Mouse (Mus musculus) hindbrain, postnatal 0 days (tissue): ENCODE data around the gene Gm13420. TPM values are rescaled to one million over a fixed set of nuclear protein-coding genes. Genes with fewer than 3 reads are reported as not detected.
A peak's percentile ranks its signal among the peaks of the same experiment; 100 is the strongest.

ENCODE experiments used
- ATAC-seq: fragments of 200-750 bp; cut with Nextera tagmentation; 2 replicates; pipeline ENCODE4 v1.8.0; 2017; ENCODE audit warnings: mild to moderate bottlenecking, moderate TSS enrichment, moderate library complexity
- DNase-seq: peaks from one replicate; pipeline ENCODE4 v3.0.0-alpha.2; 2015; ENCODE audit warnings: low spot score
- H3K27ac ChIP-seq: fragments of 300-500 bp; sonication (generic); 2 replicates; pipeline ENCODE4 v1.5.1; 2014; ENCODE audit warnings: mild to moderate bottlenecking
- H3K27me3 ChIP-seq: fragments of 300-500 bp; sonication (generic); 2 replicates; pipeline ENCODE4 v1.6.1; 2014; ENCODE audit warnings: low read length, mixed read lengths; ENCODE audit not compliant: insufficient read depth
- H3K36me3 ChIP-seq: fragments of 300-500 bp; sonication (generic); 2 replicates; pipeline ENCODE4 v1.6.1; 2014; ENCODE audit warnings: low read length, mixed read lengths; ENCODE audit not compliant: insufficient read depth
- H3K4me1 ChIP-seq: fragments of 300-500 bp; sonication (generic); 2 replicates; pipeline ENCODE4 v1.6.1; 2014; ENCODE audit warnings: antibody characterized with exemption, low read length, mixed read lengths; ENCODE audit not compliant: insufficient read depth
- H3K4me2 ChIP-seq: fragments of 300-500 bp; sonication (generic); 2 replicates; pipeline ENCODE4 v1.6.1; 2014; ENCODE audit warnings: low read depth, mild to moderate bottlenecking, low read length, moderate library complexity, mixed read lengths
- H3K4me3 ChIP-seq: fragments of 300-500 bp; sonication (generic); 2 replicates; pipeline ENCODE4 v1.5.1; 2014; ENCODE audit warnings: low read length
- H3K9ac ChIP-seq: fragments of 300-500 bp; sonication (generic); replicated peaks from 2 replicates; pipeline ENCODE4 v1.6.1; 2014; ENCODE audit warnings: mild to moderate bottlenecking, low read length, moderate library complexity, mixed read lengths
- H3K9me3 ChIP-seq: fragments of 300-500 bp; sonication (generic); 2 replicates; pipeline ENCODE4 v1.6.1; 2016; ENCODE audit warnings: low read length, mixed read lengths
- CTCF ChIP-seq: IDR thresholded peaks from 2 replicates; pipeline ENCODE4 v1.5.1; 2016; ENCODE audit warnings: antibody characterized with exemption, control low read depth, low read depth
- WGBS: fragments of 180-500 bp; shearing (Covaris S2); extraction: QIAGEN DNeasy Blood & Tissue Kit; methylation state at CpG from one replicate; pipeline ENCODE4 v1.1.7; 2014; 5-methylcytosine and 5-hydroxymethylcytosine counted together
- polyA plus RNA-seq: library from polyadenylated mRNA; unstranded; fragments of >200 nt; fragmentation: Nextera tagmentation; extraction: Ambion mirVana; gene quantifications from 2 replicates; pipeline ENCODE4 v1.2.1, GENCODE M21; 2015
- total RNA-seq: library from RNA; depleted of rRNA; stranded (reverse); fragments of >200 nt; gene quantifications from 2 replicates; pipeline ENCODE4 v1.2.3, GENCODE M21; 2014; rRNA removed

Gm13420 gene
- total and polyA plus RNA-seq, 2 experiments from 2014 or later = 0.56 to 2.6 TPM

DNA sequence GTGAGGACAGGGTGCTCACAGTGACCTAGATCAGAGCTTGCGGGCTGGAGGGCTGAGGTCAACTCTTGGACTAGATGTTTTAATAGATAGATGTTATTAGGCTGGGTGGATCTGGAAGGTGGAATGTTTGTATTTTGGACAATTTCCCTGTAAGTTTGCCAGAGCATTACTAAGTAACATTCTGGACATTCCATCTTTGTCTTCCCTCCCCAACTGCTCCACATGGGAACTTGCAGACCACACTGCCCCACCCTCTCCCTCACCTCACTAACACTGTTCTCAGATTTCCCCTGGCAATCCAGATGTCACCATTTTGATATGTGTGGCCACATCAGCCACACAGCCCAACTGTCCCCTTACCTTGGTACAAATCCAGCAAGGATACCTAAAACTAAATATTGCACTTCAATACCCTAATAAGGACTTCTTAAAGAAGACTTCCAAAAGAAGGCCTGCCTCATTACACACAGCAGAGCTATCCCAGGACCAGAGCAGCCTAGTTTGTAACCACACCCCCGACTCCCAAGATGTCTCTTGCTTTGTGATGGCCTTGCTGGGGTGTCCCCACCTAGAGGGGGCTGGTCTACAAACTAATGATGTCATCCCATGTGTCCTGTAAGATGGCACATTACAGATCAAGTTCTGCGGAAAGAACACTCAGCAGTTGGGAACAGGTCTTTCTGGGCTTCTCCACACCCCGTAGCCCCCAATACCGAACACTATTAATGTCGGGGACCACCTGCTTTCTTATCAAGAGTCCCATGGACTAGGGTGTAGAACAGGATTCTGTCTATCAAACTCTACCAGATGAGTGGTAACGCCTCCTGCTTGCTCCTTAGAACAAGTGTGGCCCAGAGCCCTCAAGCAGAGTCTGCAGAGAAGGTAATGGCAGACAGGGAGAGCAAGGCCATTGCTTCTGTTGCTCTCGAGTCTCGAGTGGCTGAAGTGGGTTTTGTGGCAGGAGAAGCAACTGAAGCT, 48.1 kb downstream of the Gm13420 start:
- WGBS = 96% methylated on average over 9 of the region's 9 CpGs
- no peak for TF ChIP-seq CTCF

DNA sequence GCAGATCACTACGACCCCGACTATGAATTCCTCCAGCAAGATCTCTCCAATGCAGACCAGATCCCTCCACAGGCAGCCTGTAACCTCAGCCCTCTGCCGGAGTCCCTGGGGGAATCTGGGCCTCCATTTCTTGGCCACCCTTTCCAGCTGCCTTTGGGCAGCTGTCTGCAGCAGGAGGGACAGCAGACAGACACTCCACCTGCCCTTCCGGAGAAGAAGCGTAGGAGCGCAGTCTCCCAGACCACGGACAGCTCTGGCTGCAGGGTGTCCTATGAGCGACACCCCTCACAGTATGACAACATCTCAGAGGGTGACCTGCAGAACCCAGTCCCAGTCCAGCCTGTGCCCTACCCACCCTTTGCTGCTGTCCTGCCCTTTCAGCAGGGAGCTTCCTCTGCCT, 49.3 kb downstream of the Gm13420 start:
- H3K4me3 ChIP-seq = no peak overlapping the region
- H3K27ac ChIP-seq = no peak overlapping the region
- DNase-seq = no peak
- H3K4me2 ChIP-seq = no peak overlapping the region
- H3K36me3 ChIP-seq = peaks cover 65% of the 10 kb centered on the region
- no peak overlapping the region for H3K9ac ChIP-seq
- ATAC-seq = no peak
- WGBS = 96% methylated on average over 8 of the region's 8 CpGs
- no peak for TF ChIP-seq CTCF
- H3K4me1 ChIP-seq = no peaks in the 10 kb centered on the region
- no peaks in the 10 kb centered on the region for H3K9me3 ChIP-seq
- no peaks in the 10 kb centered on the region for H3K27me3 ChIP-seq

More for the DNA sequence above, 48.1 kb downstream of the Gm13420 start:
- Histone ChIP-seq H3K36me3 (peaks cover 64% of the 10 kb centered on the region), H3K9me3 (no peaks in the 10 kb centered on the region), H3K4me3 (no peak overlapping the region), H3K27ac (no peak overlapping the region), H3K9ac (no peak overlapping the region), H3K27me3 (no peaks in the 10 kb centered on the region), H3K4me1 (no peaks in the 10 kb centered on the region), H3K4me2 (no peak overlapping the region)
- no peak for ATAC-seq
- DNase-seq = no peak

DNA sequence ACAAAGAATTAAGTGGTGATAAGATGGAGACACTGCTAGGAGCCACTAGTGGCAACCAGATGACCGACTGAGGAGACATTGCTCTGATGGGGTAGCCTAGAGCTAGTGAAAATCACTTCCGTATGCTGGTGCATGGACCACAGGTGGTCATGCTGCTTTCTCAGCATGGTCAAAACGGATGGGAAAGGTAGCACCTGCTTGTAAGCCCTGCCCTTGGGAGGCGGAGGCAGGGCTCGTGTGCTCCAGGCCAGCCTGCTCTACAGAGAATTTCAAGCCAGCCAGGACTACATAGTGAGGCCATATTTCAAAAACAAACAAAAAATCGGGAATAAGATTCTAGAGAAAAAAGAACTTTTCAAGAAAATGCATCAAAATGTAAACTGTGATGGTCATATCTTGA, 50.1 kb downstream of the Gm13420 start:
- no peak for TF ChIP-seq CTCF
- no peak overlapping the region for H3K27ac ChIP-seq
- no peaks in the 10 kb centered on the region for H3K4me1 ChIP-seq
- H3K4me2 ChIP-seq = no peak overlapping the region
- no peak overlapping the region for H3K9ac ChIP-seq
- peaks cover 57% of the 10 kb centered on the region for H3K36me3 ChIP-seq
- no peak for ATAC-seq
- no peaks in the 10 kb centered on the region for H3K9me3 ChIP-seq
- WGBS = 81% methylated on average over 6 of the region's 6 CpGs
- H3K27me3 ChIP-seq = no peaks in the 10 kb centered on the region
- DNase-seq = no peak
- no peak overlapping the region for H3K4me3 ChIP-seq

DNA sequence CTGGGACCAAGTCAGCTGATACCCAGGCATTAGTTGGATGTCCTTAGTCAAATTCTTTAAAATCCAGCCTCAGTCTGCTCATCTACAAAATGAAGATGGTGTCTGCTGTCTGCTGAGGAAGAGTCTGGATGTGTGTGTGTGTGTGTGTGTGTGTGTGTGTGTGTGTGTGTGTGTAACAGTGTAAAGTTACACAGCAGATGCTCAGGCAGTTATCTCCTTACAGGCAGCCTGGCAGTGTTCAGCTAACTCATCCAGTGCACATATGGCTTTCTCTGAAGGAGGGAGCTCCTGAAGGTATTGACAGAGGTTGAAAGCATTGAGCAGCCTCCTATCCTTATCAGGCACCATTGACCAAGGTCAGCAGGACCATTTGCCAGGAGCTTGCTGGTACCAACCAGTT, 50.6 kb downstream of the Gm13420 start:
- Histone ChIP-seq H3K9me3 (no peaks in the 10 kb centered on the region), H3K4me2 (no peak overlapping the region), H3K36me3 (peaks cover 52% of the 10 kb centered on the region), H3K4me1 (no peaks in the 10 kb centered on the region), H3K27me3 (no peaks in the 10 kb centered on the region), H3K9ac (no peak overlapping the region), H3K27ac (no peak overlapping the region), H3K4me3 (no peak overlapping the region)
- ATAC-seq (no peak), DNase-seq (no peak)
- no peak for TF ChIP-seq CTCF

DNA sequence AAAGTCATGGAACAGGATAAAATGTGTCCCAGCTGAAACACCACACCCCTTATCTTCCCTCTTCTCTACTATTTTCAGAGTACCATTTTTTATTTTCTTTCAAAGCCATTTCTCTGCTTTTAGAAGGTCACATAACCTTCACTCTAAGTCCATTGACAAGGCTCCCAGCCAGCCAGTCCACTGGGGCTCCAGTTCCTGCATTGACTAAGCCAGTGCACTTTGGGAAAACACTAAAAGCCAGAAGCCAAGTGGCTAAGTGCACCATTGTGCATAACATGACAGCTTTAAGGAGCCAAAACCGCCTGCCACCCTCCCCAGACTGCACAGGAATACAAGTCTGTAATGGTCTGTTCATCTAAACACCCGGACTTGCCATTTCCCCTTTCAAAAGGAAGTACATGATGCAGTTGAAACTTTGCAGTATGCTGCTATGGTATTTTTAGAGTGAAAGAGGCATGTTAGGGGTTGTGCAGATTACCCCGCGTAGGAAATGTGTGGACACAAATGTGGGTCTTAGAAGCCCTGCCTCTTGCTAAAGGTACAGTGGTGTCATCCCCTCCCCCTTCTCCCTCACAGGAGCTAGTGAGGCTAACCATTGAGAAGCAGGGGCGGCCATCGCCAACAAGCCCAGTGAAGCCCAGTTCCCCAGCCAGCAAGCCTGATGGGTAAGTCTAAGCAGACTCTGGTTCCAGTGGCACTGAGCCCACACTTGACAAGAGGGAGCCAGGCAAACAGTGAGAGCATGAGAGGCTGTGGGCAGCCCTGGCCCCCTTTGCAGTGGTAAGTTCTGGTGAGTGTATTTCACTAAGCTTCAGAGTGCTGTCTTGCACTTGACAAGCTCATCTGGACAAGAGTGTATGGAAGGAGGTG, 52.8 kb downstream of the Gm13420 start:
- Histone ChIP-seq H3K4me3 (no peak overlapping the region), H3K4me2 (no peak overlapping the region), H3K4me1 (no peaks in the 10 kb centered on the region), H3K9me3 (no peaks in the 10 kb centered on the region), H3K27ac (peak overlapping the region; percentile 3; the same call in 1 of the 2 replicates), H3K9ac (no peak overlapping the region), H3K36me3 (peaks cover 40% of the 10 kb centered on the region), H3K27me3 (no peaks in the 10 kb centered on the region)
- WGBS = 86% methylated on average over 6 of the region's 6 CpGs
- DNase-seq (peak; percentile 43), ATAC-seq (no peak)
- no peak for TF ChIP-seq CTCF

DNA sequence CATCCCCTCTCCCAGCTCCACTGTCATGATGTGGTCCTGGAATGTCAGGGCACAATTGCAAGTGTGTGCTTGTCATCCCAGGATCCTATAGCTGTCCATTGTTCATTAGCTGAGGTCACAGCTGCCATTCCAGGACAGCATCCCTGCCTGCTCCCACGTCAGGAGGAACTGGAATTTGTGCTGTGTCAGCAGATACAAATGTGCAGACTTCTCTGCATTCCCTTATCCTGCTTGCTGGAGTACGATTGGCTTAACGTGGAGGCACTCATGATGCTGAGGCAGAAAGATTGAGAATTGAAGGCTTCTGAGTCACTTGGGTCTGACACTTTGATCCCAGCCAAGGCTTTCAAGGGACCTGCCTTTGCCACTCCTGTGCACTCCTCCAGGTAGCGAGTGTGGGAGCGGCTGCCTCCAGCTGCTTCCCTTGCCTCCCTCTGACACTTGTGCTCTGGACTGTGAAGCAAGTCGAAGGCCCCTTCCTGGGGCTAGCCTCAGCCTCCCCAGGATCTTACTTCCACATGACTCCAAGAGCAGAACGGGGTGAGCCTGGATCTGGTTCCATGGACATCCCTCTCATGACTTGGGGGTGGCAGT, 55.2 kb downstream of the Gm13420 start:
- H3K4me2 ChIP-seq = no peak overlapping the region
- H3K9me3 ChIP-seq = no peaks in the 10 kb centered on the region
- DNase-seq (no peak), ATAC-seq (no peak)
- no peaks in the 10 kb centered on the region for H3K4me1 ChIP-seq
- H3K27ac ChIP-seq = no peak overlapping the region
- H3K27me3 ChIP-seq = no peaks in the 10 kb centered on the region
- H3K36me3 ChIP-seq = peaks cover 42% of the 10 kb centered on the region
- WGBS = 82% methylated on average over 7 of the region's 7 CpGs
- no peak overlapping the region for H3K9ac ChIP-seq
- TF ChIP-seq CTCF = no peak
- H3K4me3 ChIP-seq = no peak overlapping the region

Other genes with a start within 250 kb of the Gm13420 start
- 91.3 and 94.0 TPM in 2 replicates for gene Rapgef1, start 132.0 kb downstream of the Gm13420 start, total RNA-seq
- 13.7 and 14.4 TPM in 2 replicates for gene Rapgef1, start 132.0 kb downstream of the Gm13420 start, polyA plus RNA-seq
- gene Gm13547, start 7.6 kb upstream of the Gm13420 start, total RNA-seq = not detected in 2 replicates
- gene Gm13547, start 7.6 kb upstream of the Gm13420 start, polyA plus RNA-seq = 0.48 and 0.59 TPM in 2 replicates
- 52.0 and 58.2 TPM in 2 replicates for gene Coq4, start 35.8 kb upstream of the Gm13420 start, total RNA-seq
- gene Coq4, start 35.8 kb upstream of the Gm13420 start, polyA plus RNA-seq = 32.5 and 35.8 TPM in 2 replicates
- 47.4 and 49.9 TPM in 2 replicates for gene Trub2, start 36.8 kb upstream of the Gm13420 start, total RNA-seq
- 32.5 and 34.2 TPM in 2 replicates for gene Trub2, start 36.8 kb upstream of the Gm13420 start, polyA plus RNA-seq
- gene Slc27a4, start 50.9 kb upstream of the Gm13420 start, total RNA-seq = 139 TPM in 2 replicates
- 43.4 and 46.4 TPM in 2 replicates for gene Slc27a4, start 50.9 kb upstream of the Gm13420 start, polyA plus RNA-seq
- 46.1 and 70.7 TPM in 2 replicates for gene Urm1, start 68.4 kb upstream of the Gm13420 start, total RNA-seq
- gene Urm1, start 68.4 kb upstream of the Gm13420 start, polyA plus RNA-seq = 28.7 and 29.3 TPM in 2 replicates
- 32.5 and 37.7 TPM in 2 replicates for gene Cercam, start 117.5 kb upstream of the Gm13420 start, total RNA-seq
- gene Cercam, start 117.5 kb upstream of the Gm13420 start, polyA plus RNA-seq = 17.8 and 20.6 TPM in 2 replicates
- gene Odf2, start 137.5 kb upstream of the Gm13420 start, total RNA-seq = 73.1 and 81.7 TPM in 2 replicates
- gene Odf2, start 137.5 kb upstream of the Gm13420 start, polyA plus RNA-seq = 78.2 and 88.3 TPM in 2 replicates
- 39.4 and 43.6 TPM in 2 replicates for gene Gle1, start 183.7 kb upstream of the Gm13420 start, total RNA-seq
- gene Gle1, start 183.7 kb upstream of the Gm13420 start, polyA plus RNA-seq = 52.7 and 56.0 TPM in 2 replicates
- 716 and 902 TPM in 2 replicates for gene Sptan1, start 213.9 kb upstream of the Gm13420 start, total RNA-seq
- gene Sptan1, start 213.9 kb upstream of the Gm13420 start, polyA plus RNA-seq = 166 and 184 TPM in 2 replicates